Mouse (Mus musculus) G1E (cell line): ENCODE measurements around the gene Nfasc.

Experiments
- CTCF ChIP-seq: IDR thresholded peaks from 2 replicates; pipeline ENCODE4 v1.5.1; 2012; ENCODE audit warnings: low read depth, low read length, inconsistent platforms, mixed read lengths
- POLR2AphosphoS5 ChIP-seq: IDR thresholded peaks from 2 replicates; pipeline ENCODE4 v1.6.1; 2012; ENCODE audit warnings: low read depth, low read length, inconsistent platforms; ENCODE audit not compliant: insufficient replicate concordance

DNA sequence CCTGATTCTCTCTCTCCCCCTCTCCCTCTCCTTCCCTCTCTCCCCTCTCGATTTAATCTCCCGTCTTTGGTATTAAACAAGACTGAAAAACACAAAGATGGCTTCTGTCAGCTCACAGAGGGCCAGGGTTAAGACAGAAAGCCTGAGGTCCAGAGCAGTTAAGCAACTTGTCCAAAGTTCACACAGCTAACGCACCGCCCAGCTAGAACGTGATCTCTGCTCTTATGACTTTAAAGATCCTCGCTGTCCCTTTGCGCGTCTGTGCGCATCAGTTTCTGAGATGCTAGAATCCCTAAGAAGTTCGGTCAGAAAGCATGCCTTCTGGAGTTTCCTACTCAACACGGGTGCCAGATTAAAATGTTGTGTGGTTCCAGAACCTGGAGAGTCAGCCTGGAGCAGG is 221.9 kb downstream of the Nfasc start:
- no peak for TF ChIP-seq CTCF
- no peak for TF ChIP-seq POLR2AphosphoS5
